Mouse (Mus musculus) MEL (cell line): Measurements from ENCODE around the gene S100a1. TPM values are rescaled to one million over a fixed set of nuclear protein-coding genes. Genes with fewer than 3 reads are reported as not detected.

Source experiments
- DNase-seq: peaks from one replicate; pipeline ENCODE4 v3.0.0; 2011; ENCODE audit warnings: low read depth, low spot score
- H3K27ac ChIP-seq: 2 replicates; pipeline ENCODE4 v1.5.1; 2012; ENCODE audit warnings: low read depth, mild to moderate bottlenecking, control low read depth, low read length, moderate library complexity; ENCODE audit not compliant: control insufficient read depth
- H3K27me3 ChIP-seq, 2 experiments: fragments of 150-350 bp in 1 of 2; sonication (generic) in 1 of 2; 2 replicates each; pipeline ENCODE4 v1.6.1; 2012; ENCODE audit warnings: low read length in 2 of 2, mild to moderate bottlenecking in 2 of 2, improper control_type of control experiment in 1 of 2, moderate library complexity in 1 of 2; ENCODE audit not compliant: insufficient read depth in 2 of 2, control insufficient read depth in 1 of 2
- H3K36me3 ChIP-seq, 2 experiments: 2 replicates each; pipeline ENCODE4 v1.6.1; 2012 to 2014; ENCODE audit warnings: low read length in 2 of 2, improper control_type of control experiment in 1 of 2, inconsistent platforms in 1 of 2, mild to moderate bottlenecking in 1 of 2; ENCODE audit not compliant: insufficient read depth in 2 of 2, control insufficient read depth in 1 of 2
- H3K4me1 ChIP-seq, 2 experiments: fragments of 150-350 bp in 1 of 2; sonication (generic) in 1 of 2; 2 replicates each; pipeline ENCODE4 v1.6.1; 2012; ENCODE audit warnings: low read length in 2 of 2, improper control_type of control experiment in 1 of 2, mild to moderate bottlenecking in 1 of 2; ENCODE audit not compliant: insufficient read depth in 2 of 2, control insufficient read depth in 1 of 2
- H3K4me3 ChIP-seq, 2 experiments: fragments of 150-350 bp in 1 of 2; sonication (generic) in 1 of 2; 2 replicates each; pipeline ENCODE4 v1.5.1; 2012; ENCODE audit warnings: low read depth in 2 of 2, low read length in 2 of 2, mild to moderate bottlenecking in 2 of 2, moderate library complexity in 2 of 2, control low read depth in 1 of 2, improper control_type of control experiment in 1 of 2; ENCODE audit not compliant: control insufficient read depth in 1 of 2, insufficient read depth in 1 of 2
- H3K79me2 ChIP-seq: 2 replicates; pipeline ENCODE4 v1.6.1; 2012; ENCODE audit warnings: mild to moderate bottlenecking, low read length, moderate library complexity; ENCODE audit not compliant: control insufficient read depth, poor library complexity, insufficient read depth
- H3K9ac ChIP-seq: 2 replicates; pipeline ENCODE4 v1.6.1; 2012; ENCODE audit warnings: low read depth, mild to moderate bottlenecking, control low read depth, low read length, moderate library complexity; ENCODE audit not compliant: control insufficient read depth, poor library complexity, severe bottlenecking
- H3K9me3 ChIP-seq: fragments of 150-350 bp; sonication (generic); replicated peaks from 2 replicates; pipeline ENCODE4 v1.6.1; 2012; ENCODE audit warnings: mild to moderate bottlenecking, low read length, improper control_type of control experiment, moderate library complexity; ENCODE audit not compliant: insufficient read depth
- CHD1 ChIP-seq: IDR thresholded peaks from 2 replicates; pipeline ENCODE4 v1.6.1; 2012; ENCODE audit warnings: low read depth, mild to moderate bottlenecking, inconsistent platforms, low read length, improper control_type of control experiment
- CHD2 ChIP-seq: IDR thresholded peaks from 2 replicates; pipeline ENCODE4 v1.6.1; 2011; ENCODE audit warnings: low read length, improper control_type of control experiment
- CTCF ChIP-seq, 3 experiments: IDR thresholded peaks in 2 of 3; conservative IDR thresholded peaks in 1 of 3; 2 replicates each; pipeline ENCODE4 v1.5.1; 2011 to 2012; ENCODE audit warnings: low read length in 3 of 3, low read depth in 2 of 3, mild to moderate bottlenecking in 2 of 3, improper control_type of control experiment in 1 of 3, inconsistent platforms in 1 of 3, mixed read lengths in 1 of 3, moderate library complexity in 1 of 3; ENCODE audit not compliant: control insufficient read depth in 1 of 3, insufficient read depth in 1 of 3, poor library complexity in 1 of 3, severe bottlenecking in 1 of 3
- E2F4 ChIP-seq: IDR thresholded peaks from 2 replicates; pipeline ENCODE4 v1.6.1; 2011; ENCODE audit warnings: low read depth, low read length, improper control_type of control experiment, borderline replicate concordance
- ELF1 ChIP-seq: IDR thresholded peaks from 2 replicates; pipeline ENCODE4 v1.6.1; 2014; ENCODE audit warnings: low read depth, mild to moderate bottlenecking, inconsistent platforms, low read length, improper control_type of control experiment, moderate library complexity
- EP300 ChIP-seq, 2 experiments: IDR thresholded peaks; 2 replicates each; pipeline ENCODE4 v1.6.1; 2011; ENCODE audit warnings: improper control_type of control experiment in 2 of 2, low read length in 2 of 2, low read depth in 1 of 2, mild to moderate bottlenecking in 1 of 2
- GABPA ChIP-seq: IDR thresholded peaks from 2 replicates; pipeline ENCODE4 v1.6.1; 2012; ENCODE audit warnings: low read depth, mild to moderate bottlenecking, inconsistent platforms, low read length, improper control_type of control experiment, moderate library complexity
- GATA1 ChIP-seq: IDR thresholded peaks from 2 replicates; pipeline ENCODE4 v1.6.1; 2011; ENCODE audit warnings: low read depth, low read length, improper control_type of control experiment
- HCFC1 ChIP-seq: IDR thresholded peaks from 2 replicates; pipeline ENCODE4 v1.6.1; 2012; ENCODE audit warnings: low read depth, mild to moderate bottlenecking, inconsistent platforms, low read length, improper control_type of control experiment, moderate library complexity
- JUND ChIP-seq: IDR thresholded peaks from 2 replicates; pipeline ENCODE4 v1.6.1; 2011; ENCODE audit warnings: low read depth, mild to moderate bottlenecking, improper control_type of control experiment, low read length
- KAT2A ChIP-seq: conservative IDR thresholded peaks from 2 replicates; pipeline ENCODE4 v1.6.1; 2012; ENCODE audit warnings: low read depth, low read length, improper control_type of control experiment, inconsistent platforms
- MAX ChIP-seq: IDR thresholded peaks from 2 replicates; pipeline ENCODE4 v1.6.1; 2011; ENCODE audit warnings: low read length, improper control_type of control experiment
- MEF2A ChIP-seq: IDR thresholded peaks from 2 replicates; pipeline ENCODE4 v1.6.1; 2014; ENCODE audit warnings: low read depth, mild to moderate bottlenecking, inconsistent platforms, low read length, improper control_type of control experiment; ENCODE audit not compliant: poor library complexity, insufficient replicate concordance, severe bottlenecking; ENCODE audit errors: extremely low read depth
- MYB ChIP-seq: IDR thresholded peaks from 2 replicates; pipeline ENCODE4 v1.6.1; 2011; ENCODE audit warnings: mild to moderate bottlenecking, low read depth, low read length, improper control_type of control experiment
- MYC ChIP-seq: IDR thresholded peaks from 2 replicates; pipeline ENCODE4 v1.6.1; 2011; ENCODE audit warnings: low read depth, mild to moderate bottlenecking, low read length, improper control_type of control experiment, moderate library complexity
- NELFE ChIP-seq: IDR thresholded peaks from 2 replicates; pipeline ENCODE4 v1.6.1; 2011; ENCODE audit warnings: low read depth, low read length, improper control_type of control experiment
- POLR2AphosphoS2 ChIP-seq: IDR thresholded peaks from 2 replicates; pipeline ENCODE4 v1.6.1; 2011; ENCODE audit warnings: low read length, improper control_type of control experiment
- POLR2AphosphoS5 ChIP-seq: IDR thresholded peaks from 2 replicates; pipeline ENCODE4 v1.6.1; 2012; ENCODE audit warnings: low read depth, borderline replicate concordance, mild to moderate bottlenecking, inconsistent platforms, low read length, moderate library complexity, mixed read lengths
- UBTF ChIP-seq: IDR thresholded peaks from 2 replicates; pipeline ENCODE4 v1.6.1; 2012; ENCODE audit warnings: low read depth, mild to moderate bottlenecking, inconsistent platforms, low read length, improper control_type of control experiment, moderate library complexity, borderline replicate concordance; ENCODE audit not compliant: insufficient read depth
- USF1 ChIP-seq: IDR thresholded peaks from 2 replicates; pipeline ENCODE4 v1.6.1; 2014; ENCODE audit warnings: low read depth, mild to moderate bottlenecking, inconsistent platforms, low read length, improper control_type of control experiment, moderate library complexity
- USF2 ChIP-seq, 2 experiments: IDR thresholded peaks; 2 replicates each; pipeline ENCODE4 v1.6.1; 2011 to 2012; ENCODE audit warnings: improper control_type of control experiment in 2 of 2, low read length in 2 of 2, borderline replicate concordance in 1 of 2, inconsistent platforms in 1 of 2, low read depth in 1 of 2, mild to moderate bottlenecking in 1 of 2; ENCODE audit not compliant: insufficient read depth in 1 of 2
- ZC3H11A ChIP-seq: IDR thresholded peaks from 2 replicates; pipeline ENCODE4 v1.6.1; 2012; ENCODE audit warnings: low read depth, mild to moderate bottlenecking, inconsistent platforms, low read length, improper control_type of control experiment
- ZMIZ1 ChIP-seq: IDR thresholded peaks from 2 replicates; pipeline ENCODE4 v1.6.1; 2012; ENCODE audit warnings: low read depth, mild to moderate bottlenecking, inconsistent platforms, low read length, improper control_type of control experiment, moderate library complexity
- ZNF384 ChIP-seq: IDR thresholded peaks from 2 replicates; pipeline ENCODE4 v1.6.1; 2012; ENCODE audit warnings: low read depth, mild to moderate bottlenecking, inconsistent platforms, low read length, improper control_type of control experiment
- polyA plus RNA-seq, 2 experiments: library from polyadenylated mRNA; stranded (reverse) in 1 of 2; unstranded in 1 of 2; fragments of >175 nt in 1 of 2; fragments of >200 nt in 1 of 2; gene quantifications; 2 replicates each; pipeline versions ENCODE4 v1.2.1 to v1.2.4; 2012; ENCODE audit warnings: low replicate concordance in 2 of 2, low read depth in 1 of 2; ENCODE audit not compliant: insufficient read length in 2 of 2, insufficient read depth in 1 of 2, missing spikeins in 1 of 2
- total RNA-seq: library from RNA; depleted of rRNA; stranded (reverse); fragments of 300-350 nt; gene quantifications from 2 replicates; pipeline ENCODE4 v1.2.3, GENCODE M21; 2012

S100a1 gene
- total and polyA plus RNA-seq, 3 experiments, result 14.4 to 22.2 TPM; not detected in 1

DNA sequence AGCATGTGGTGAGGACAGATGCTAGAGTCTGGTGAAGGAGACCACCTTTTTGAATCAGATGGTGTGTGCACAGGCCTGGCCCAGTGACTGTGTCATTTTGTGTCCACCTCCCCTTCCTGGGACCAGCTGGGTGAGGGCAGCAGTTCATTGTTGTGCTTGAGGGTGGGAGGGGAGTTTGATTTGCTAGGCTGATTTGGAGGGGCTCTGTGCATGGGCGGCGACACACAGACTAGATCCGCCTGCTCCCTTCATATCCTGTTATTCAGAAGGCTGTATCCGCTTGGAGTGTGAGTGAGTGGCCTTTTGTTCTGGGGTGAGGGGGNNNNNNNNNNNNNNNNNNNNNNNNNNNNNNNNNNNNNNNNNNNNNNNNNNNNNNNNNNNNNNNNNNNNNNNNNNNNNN lies 26.7 kb upstream of the S100a1 start:
- DNase-seq, result no peak
- H3K27me3 ChIP-seq, result peaks cover 14 to 21% of the 10 kb centered on the region in 2 experiments
- no peak overlapping the region for H3K9ac ChIP-seq
- no peaks in the 10 kb centered on the region for H3K79me2 ChIP-seq
- TF ChIP-seq JUND (no peak), CTCF (IDR thresholded peaks at IDR 0.05 in 2 of 3, conservative IDR thresholded peaks at IDR 0.05 in 1 of 3; ENCODE audit: control insufficient read depth in 1 of 3, insufficient read depth in 1 of 3, low read depth in 2 of 3, low read length in 3 of 3, poor library complexity in 1 of 3, severe bottlenecking in 1 of 3) (no peak), CHD2 (no peak), ELF1 (no peak), USF1 (no peak), ZMIZ1 (no peak), MYB (no peak), GABPA (no peak), E2F4 (no peak), NELFE (no peak), UBTF (no peak), POLR2AphosphoS2 (no peak), MYC (no peak), MAX (no peak), HCFC1 (no peak), POLR2AphosphoS5 (no peak), CHD1 (no peak), ZNF384 (no peak), EP300 (IDR thresholded peaks at IDR 0.05; ENCODE audit: low read depth in 1 of 2, low read length in 2 of 2) (no peak), ZC3H11A (no peak)
- TF ChIP-seq, all 39 proteins: peak for 0
- no peaks in the 10 kb centered on the region for H3K9me3 ChIP-seq
- no peak overlapping the region for H3K4me3 ChIP-seq
- H3K27ac ChIP-seq, result no peak overlapping the region
- no peaks in the 10 kb centered on the region for H3K4me1 ChIP-seq
- H3K36me3 ChIP-seq, result no peaks in the 10 kb centered on the region

- H3K9ac ChIP-seq, result no peak overlapping the region
- no peak for TF ChIP-seq USF2 (IDR thresholded peaks at IDR 0.05; ENCODE audit: borderline replicate concordance in 1 of 2, insufficient read depth in 1 of 2, low read depth in 1 of 2, low read length in 2 of 2)
- TF ChIP-seq GATA1, result no peak
- TF ChIP-seq ELF1, result no peak
- no peak for TF ChIP-seq ZMIZ1
- TF ChIP-seq MEF2A, result no peak
- TF ChIP-seq KAT2A, result no peak
- peaks cover 21% of the 10 kb centered on the region in 2 experiments for H3K27me3 ChIP-seq
- no peaks in the 10 kb centered on the region for H3K4me1 ChIP-seq
- no peaks in the 10 kb centered on the region for H3K9me3 ChIP-seq
- no peak for DNase-seq
- no peak overlapping the region for H3K4me3 ChIP-seq
- H3K36me3 ChIP-seq, result no peaks in the 10 kb centered on the region
- H3K79me2 ChIP-seq, result no peaks in the 10 kb centered on the region
- no peak overlapping the region for H3K27ac ChIP-seq
These were observed 23.7 kb upstream of the S100a1 start for GRCm38 (mm10) chr3:90537905-90538296.
